Mouse (Mus musculus): Measurements from ENCODE around the gene Vcpkmt. TPM values are rescaled to one million over a fixed set of nuclear protein-coding genes. Genes with fewer than 3 reads are reported as not detected.
A peak's percentile ranks its signal among the peaks of the same experiment; 100 is the strongest.
"Not testable (repeated sequence)": the region's sequence is repeated elsewhere in the genome, so short reads cannot be mapped to it uniquely, and the experiment has no call there.

The Vcpkmt gene
- polyA plus RNA-seq, 1 experiment from 2014 or later = 22.1 TPM

- H3K27me3 ChIP-seq = no peaks in the 10 kb centered on the region
- no peak for ATAC-seq (ENCODE audit: low FRiP score)
- no peak overlapping the region for H3K4me2 ChIP-seq (replicated peaks)
- H3K36me3 ChIP-seq = no peaks in the 10 kb centered on the region
- no peaks in the 10 kb centered on the region for H3K9me3 ChIP-seq (replicated peaks)
- H3K9ac ChIP-seq = no peak overlapping the region
- H3K27ac ChIP-seq = no peak overlapping the region
- no peaks in the 10 kb centered on the region for H3K4me1 ChIP-seq
- WGBS = 79% methylated on average over 3 of the region's 3 CpGs
- no peak overlapping the region for H3K4me3 ChIP-seq
Measured at GRCm38 (mm10) chr12:69568266-69568665, 14.6 kb downstream of the Vcpkmt start.

GRCm38 (mm10) chr12:69561006-69561405 is 21.8 kb downstream of the Vcpkmt start:
- H3K36me3 ChIP-seq; H3K4me3 ChIP-seq; H3K9ac ChIP-seq; H3K9me3 ChIP-seq (replicated peaks); H3K4me2 ChIP-seq (replicated peaks); ATAC-seq (ENCODE audit: low FRiP score); H3K27me3 ChIP-seq; H3K27ac ChIP-seq; H3K4me1 ChIP-seq: not testable (repeated sequence)
- WGBS = 87% methylated on average over 6 of the region's 6 CpGs

GRCm38 (mm10) chr12:69556221-69556861 is 26.5 kb downstream of the Vcpkmt start:
- H3K27me3 ChIP-seq = no peaks in the 10 kb centered on the region
- H3K4me3 ChIP-seq = no peak overlapping the region
- 60% methylated on average over 6 of the region's 6 CpGs for WGBS
- no peak overlapping the region for H3K27ac ChIP-seq
- ATAC-seq (ENCODE audit: low FRiP score) = no peak
- no peak overlapping the region for H3K9ac ChIP-seq
- no peaks in the 10 kb centered on the region for H3K36me3 ChIP-seq
- no peaks in the 10 kb centered on the region; the same call in 1 of the 2 replicates for H3K9me3 ChIP-seq (replicated peaks)
- H3K4me1 ChIP-seq = no peaks in the 10 kb centered on the region; the same call in 1 of the 2 replicates
- H3K4me2 ChIP-seq (replicated peaks) = no peak overlapping the region

- no peak overlapping the region for H3K4me2 ChIP-seq (replicated peaks)
- H3K9ac ChIP-seq = no peak overlapping the region
- H3K4me1 ChIP-seq = no peaks in the 10 kb centered on the region
- no peaks in the 10 kb centered on the region for H3K9me3 ChIP-seq (replicated peaks)
- ATAC-seq (ENCODE audit: low FRiP score) = no peak
- no peaks in the 10 kb centered on the region for H3K27me3 ChIP-seq
- 78% methylated on average over 13 of the region's 13 CpGs for WGBS
- H3K36me3 ChIP-seq = no peaks in the 10 kb centered on the region
- no peak overlapping the region for H3K4me3 ChIP-seq
- no peak overlapping the region for H3K27ac ChIP-seq
Measured at GRCm38 (mm10) chr12:69545456-69546178, 37.2 kb downstream of the Vcpkmt start.

- no peak overlapping the region for H3K4me3 ChIP-seq
- no peak for ATAC-seq (ENCODE audit: low FRiP score)
- no peaks in the 10 kb centered on the region for H3K36me3 ChIP-seq
- WGBS = 80% methylated on average over 6 of the region's 6 CpGs
- no peaks in the 10 kb centered on the region for H3K9me3 ChIP-seq (replicated peaks)
- H3K4me2 ChIP-seq (replicated peaks) = no peak overlapping the region
- H3K4me1 ChIP-seq = no peaks in the 10 kb centered on the region
- no peaks in the 10 kb centered on the region for H3K27me3 ChIP-seq
- H3K27ac ChIP-seq = no peak overlapping the region
- no peak overlapping the region for H3K9ac ChIP-seq
Measured at GRCm38 (mm10) chr12:69544994-69545393, 37.8 kb downstream of the Vcpkmt start.

GRCm38 (mm10) chr12:69544562-69544961 is 38.3 kb downstream of the Vcpkmt start:
- no peaks in the 10 kb centered on the region for H3K36me3 ChIP-seq
- ATAC-seq (ENCODE audit: low FRiP score) = no peak
- no peak overlapping the region for H3K27ac ChIP-seq
- H3K9me3 ChIP-seq (replicated peaks) = no peaks in the 10 kb centered on the region
- H3K4me3 ChIP-seq = no peak overlapping the region
- WGBS = 61% methylated on average over 2 of the region's 2 CpGs
- no peaks in the 10 kb centered on the region for H3K4me1 ChIP-seq
- no peaks in the 10 kb centered on the region for H3K27me3 ChIP-seq
- no peak overlapping the region for H3K4me2 ChIP-seq (replicated peaks)
- no peak overlapping the region for H3K9ac ChIP-seq

GRCm38 (mm10) chr12:69542376-69542775 is 40.5 kb downstream of the Vcpkmt start:
- ATAC-seq (ENCODE audit: low FRiP score) = no peak
- H3K4me1 ChIP-seq = peaks cover 16% of the 10 kb centered on the region
- H3K9me3 ChIP-seq (replicated peaks) = no peaks in the 10 kb centered on the region
- H3K4me3 ChIP-seq = no peak overlapping the region
- H3K4me2 ChIP-seq (replicated peaks) = no peak overlapping the region
- no peaks in the 10 kb centered on the region for H3K36me3 ChIP-seq
- no peaks in the 10 kb centered on the region for H3K27me3 ChIP-seq
- WGBS = 92% methylated on average over 8 of the region's 8 CpGs
- no peak overlapping the region for H3K27ac ChIP-seq
- no peak overlapping the region for H3K9ac ChIP-seq

GRCm38 (mm10) chr12:69541663-69542062 is 41.2 kb downstream of the Vcpkmt start:
- Histone ChIP-seq H3K4me1 (peaks cover 22% of the 10 kb centered on the region), H3K4me2 (replicated peaks) (no peak overlapping the region), H3K36me3 (no peaks in the 10 kb centered on the region), H3K9ac (no peak overlapping the region), H3K27ac (no peak overlapping the region), H3K27me3 (no peaks in the 10 kb centered on the region), H3K4me3 (no peak overlapping the region), H3K9me3 (replicated peaks) (no peaks in the 10 kb centered on the region)
- ATAC-seq (ENCODE audit: low FRiP score) = no peak
- WGBS = 79% methylated on average over 8 of the region's 8 CpGs

GRCm38 (mm10) chr12:69539353-69539752 is 43.5 kb downstream of the Vcpkmt start:
- no peak for ATAC-seq (ENCODE audit: low FRiP score)
- H3K27ac ChIP-seq = no peak overlapping the region
- WGBS = 72% methylated on average over 7 of the region's 7 CpGs

GRCm38 (mm10) chr12:69538362-69538950 is 44.4 kb downstream of the Vcpkmt start:
- H3K4me2 ChIP-seq (replicated peaks) = peak overlapping the region; percentile 7; the same call in 1 of the 2 replicates
- no peak for ATAC-seq (ENCODE audit: low FRiP score)
- H3K9me3 ChIP-seq (replicated peaks) = no peaks in the 10 kb centered on the region
- no peaks in the 10 kb centered on the region for H3K27me3 ChIP-seq
- 72% methylated on average over 4 of the region's 4 CpGs for WGBS
- no peaks in the 10 kb centered on the region for H3K36me3 ChIP-seq
- H3K9ac ChIP-seq = no peak overlapping the region
- H3K27ac ChIP-seq = peak overlapping the region; percentile 48
- peaks cover 22% of the 10 kb centered on the region for H3K4me1 ChIP-seq
- H3K4me3 ChIP-seq = no peak overlapping the region

More at GRCm38 (mm10) chr12:69539353-69539752, 43.5 kb downstream of the Vcpkmt start:
- Histone ChIP-seq H3K36me3 (no peaks in the 10 kb centered on the region), H3K4me1 (peaks cover 22% of the 10 kb centered on the region), H3K9ac (no peak overlapping the region), H3K27me3 (no peaks in the 10 kb centered on the region), H3K4me2 (replicated peaks) (no peak overlapping the region), H3K4me3 (no peak overlapping the region), H3K9me3 (replicated peaks) (no peaks in the 10 kb centered on the region)

GRCm38 (mm10) chr12:69537675-69538361 is 45.0 kb downstream of the Vcpkmt start:
- Histone ChIP-seq H3K4me3 (no peak overlapping the region), H3K27ac (peak overlapping the region; percentile 62), H3K9ac (no peak overlapping the region), H3K27me3 (no peaks in the 10 kb centered on the region), H3K36me3 (no peaks in the 10 kb centered on the region), H3K9me3 (replicated peaks) (no peaks in the 10 kb centered on the region), H3K4me1 (peaks cover 22% of the 10 kb centered on the region), H3K4me2 (replicated peaks) (peak overlapping the region; percentile 7; the same call in 1 of the 2 replicates)
- no peak for ATAC-seq (ENCODE audit: low FRiP score)
- WGBS = 54% methylated on average over 19 of the region's 19 CpGs

GRCm38 (mm10) chr12:69537243-69537674 is 45.6 kb downstream of the Vcpkmt start:
- H3K27ac ChIP-seq = peak overlapping the region; percentile 62
- ATAC-seq (ENCODE audit: low FRiP score) = no peak
- WGBS = 19% methylated on average over 10 of the region's 10 CpGs

More at GRCm38 (mm10) chr12:69537243-69537674, 45.6 kb downstream of the Vcpkmt start:
- Histone ChIP-seq H3K4me2 (replicated peaks) (peak overlapping the region; percentile 23; the same call in 1 of the 2 replicates), H3K36me3 (no peaks in the 10 kb centered on the region), H3K9ac (no peak overlapping the region), H3K27me3 (no peaks in the 10 kb centered on the region), H3K4me3 (no peak overlapping the region), H3K9me3 (replicated peaks) (no peaks in the 10 kb centered on the region), H3K4me1 (peaks cover 22% of the 10 kb centered on the region)
